ENCODE assay signal across 16 mouse cellular contexts in genomic region chr2:5042616-5043475, GRCm38 (mm10). TPM values are rescaled to one million over a fixed set of nuclear protein-coding genes. Genes with fewer than 3 reads are reported as not detected.
DNase-seq lines count a peak whose midpoint lies in the region; ATAC-seq and TF ChIP-seq lines count a peak whose summit lies in the region.
"Had no signal": no experiment of that assay in that cellular context is flagged by ENCODE, and none has a peak within 500 bp of the region (broad histone marks: within the 10 kb centered on the region; RNA-seq: fewer than 3 reads in every experiment).

No protein-coding gene starts in this region.

- no peak for TF ChIP-seq EP300 in heart, adult 2 months (IDR thresholded peaks at IDR 0.05; ENCODE audit: insufficient read depth, low read depth, low read length)
- peak; percentile 86 for TF ChIP-seq EP300 in liver, embryonic 14.5 days (IDR thresholded peaks at IDR 0.05; ENCODE audit: low read depth)

- no peaks in the 10 kb centered on the region for H3K9me3 ChIP-seq in liver, embryonic 14.5 days (ENCODE audit: control insufficient read depth, low read length)
- H3K9me3 ChIP-seq in hindbrain, embryonic 12.5 days (replicated peaks): no peaks in the 10 kb centered on the region
- H3K9me3 ChIP-seq: embryonic facial prominence, embryonic 15.5 days; heart, embryonic 10.5 days; hindbrain, embryonic 10.5 days had no signal

- no peak for TF ChIP-seq POLR2A in heart, adult 2 months (IDR thresholded peaks at IDR 0.05; ENCODE audit: insufficient read depth, low read depth, low read length)

- peaks cover 3% of the 10 kb centered on the region for H3K4me1 ChIP-seq in heart, adult 2 months (ENCODE audit: control insufficient read depth, insufficient read depth, low read length)
- H3K4me1 ChIP-seq in liver, embryonic 14.5 days (replicated peaks; ENCODE audit: control insufficient read depth in 2 of 2, insufficient read depth in 2 of 2, low read length in 1 of 2): peaks cover 40 to 54% of the 10 kb centered on the region in 2 experiments
- H3K4me1 ChIP-seq in hindbrain, embryonic 12.5 days: 0 out of 2 replicates have a peak, but pooled peaks cover 12% of the 10 kb centered on the region

- peak overlapping the region; percentile 66 for H3K4me2 ChIP-seq in liver, embryonic 14.5 days (ENCODE audit: low read depth)
- H3K4me2 ChIP-seq in hindbrain, embryonic 12.5 days (replicated peaks): no peak overlapping the region
- H3K4me2 ChIP-seq: embryonic facial prominence, embryonic 15.5 days; lung, embryonic 14.5 days had no signal

- WGBS in heart, adult 2 months: 64% methylated on average over 11 of the region's 11 CpGs
- 16% methylated on average over 11 of the region's 11 CpGs for WGBS in liver, embryonic 14.5 days (ENCODE audit: insufficient replicate concordance)
- WGBS in hindbrain, embryonic 12.5 days: 81% methylated on average over 11 of the region's 11 CpGs

- H3K27ac ChIP-seq in heart, adult 2 months: peak overlapping the region; percentile 57
- H3K27ac ChIP-seq in liver, embryonic 14.5 days: peak overlapping the region; percentile 83
- H3K27ac ChIP-seq in hindbrain, embryonic 12.5 days: no peak overlapping the region
- H3K27ac ChIP-seq: embryonic facial prominence, embryonic 15.5 days; heart, embryonic 10.5 days; hindbrain, embryonic 10.5 days; kidney, postnatal 0 days had no signal

- intact Hi-C loops in heart, adult 2 months (cut with DNase I): no loop called here

- no peak overlapping the region for H3K4me3 ChIP-seq in heart, adult 2 months
- H3K4me3 ChIP-seq in liver, embryonic 14.5 days (ENCODE audit: insufficient read depth in 1 of 2, low read depth in 2 of 2, low read length in 2 of 2): peak overlapping the region; percentile 3 to 12; a peak in 1 of 4 replicates
- no peak overlapping the region for H3K4me3 ChIP-seq in hindbrain, embryonic 12.5 days
- H3K4me3 ChIP-seq: embryonic facial prominence, embryonic 15.5 days; heart, embryonic 10.5 days; hindbrain, embryonic 10.5 days had no signal

- peaks cover 6% of the 10 kb centered on the region for H3K36me3 ChIP-seq in heart, adult 2 months (ENCODE audit: control insufficient read depth, insufficient read depth, low read length)
- peaks cover 17% of the 10 kb centered on the region for H3K36me3 ChIP-seq in liver, embryonic 14.5 days (replicated peaks; ENCODE audit: control insufficient read depth, insufficient read depth, low read depth)
- no peaks in the 10 kb centered on the region for H3K36me3 ChIP-seq in hindbrain, embryonic 12.5 days
- H3K36me3 ChIP-seq: embryonic facial prominence, embryonic 15.5 days; heart, embryonic 10.5 days; hindbrain, embryonic 10.5 days had no signal

- ATAC-seq in erythroid progenitor cell, adult 5-6 weeks (replicated peaks; ENCODE audit: low FRiP score, poor library complexity, severe bottlenecking): peak; percentile 69
- ATAC-seq in liver, embryonic 14.5 days (ENCODE audit: insufficient read depth): peak; percentile 76
- no peak for ATAC-seq in hindbrain, embryonic 12.5 days (ENCODE audit: low FRiP score)
- ATAC-seq: forebrain, postnatal 0 days; intestine, embryonic 16.5 days had no signal

- peak in 1 of 2 experiments; percentile 27 for DNase-seq in heart, adult 2 months
- no peak for DNase-seq in heart, adult 11 months
- DNase-seq in MEL-GATA-1-ER (ENCODE audit: extremely low read depth, low read depth): peak; percentile 75
- peak in 1 of 3 experiments; percentile 55 for DNase-seq in liver, embryonic 14.5 days (ENCODE audit: low read depth in 3 of 3, low spot score in 3 of 3)
- no peak for DNase-seq in kidney, postnatal 10 days
- no peak for DNase-seq in yolk sac, embryonic 10.5 days (ENCODE audit: low spot score)
- DNase-seq: forebrain, postnatal 0 days; lung, embryonic 14.5 days; right cerebral cortex, adult 18-20 months had no signal

- H3K9ac ChIP-seq in heart, adult 2 months (ENCODE audit: low read depth, low read length): no peak overlapping the region
- peak overlapping the region; percentile 50 for H3K9ac ChIP-seq in liver, embryonic 14.5 days (replicated peaks)
- no peak overlapping the region for H3K9ac ChIP-seq in hindbrain, embryonic 12.5 days
- H3K9ac ChIP-seq: embryonic facial prominence, embryonic 15.5 days; forebrain, postnatal 0 days; lung, embryonic 14.5 days had no signal

- H3K27me3 ChIP-seq in heart, adult 2 months (ENCODE audit: control insufficient read depth, insufficient read depth, low read length): no peaks in the 10 kb centered on the region
- H3K27me3 ChIP-seq in liver, embryonic 14.5 days (ENCODE audit: control insufficient read depth, insufficient read depth, low read length): no peaks in the 10 kb centered on the region
- 0 out of 2 replicates have a peak, but pooled peaks cover 2% of the 10 kb centered on the region for H3K27me3 ChIP-seq in hindbrain, embryonic 12.5 days
- H3K27me3 ChIP-seq: embryonic facial prominence, embryonic 15.5 days had no signal

- no peak for TF ChIP-seq CTCF in heart, adult 2 months (IDR thresholded peaks at IDR 0.05)
- TF ChIP-seq CTCF in liver, embryonic 14.5 days (IDR thresholded peaks at IDR 0.05; ENCODE audit: low read depth): no peak

- no peaks in the 10 kb centered on the region for H3K79me2 ChIP-seq in heart, adult 2 months (replicated peaks; ENCODE audit: control insufficient read depth, insufficient read depth, low read length)

RNA-seq across cellular contexts. Expression of gene Optn, which starts 21.0 kb away (rescaled TPM):
- total RNA-seq in heart, adult 2 months (2021): 10 to 100 TPM; 76.3 to 100.0 TPM
- 16.5 and 18.6 TPM in 2 replicates for polyA plus RNA-seq in heart, adult 2 months (2012; rRNA removed)
- total RNA-seq in erythroid progenitor cell, adult 5-6 weeks (2015; ENCODE audit: low replicate concordance): 112 and 113 TPM in 2 replicates
- total RNA-seq in erythroid progenitor cell, adult 5-6 weeks (2017; ENCODE audit: low replicate concordance): 325 and 377 TPM in 2 replicates
- polyA plus RNA-seq in liver, embryonic 14.5 days (2012; rRNA removed): 3.5 and 6.4 TPM in 2 replicates
- polyA plus RNA-seq in liver, embryonic 14.5 days (2014; fragmentation: Nextera tagmentation; extraction: Ambion mirVana): 15.3 and 15.6 TPM in 2 replicates
- polyA plus RNA-seq in hindbrain, embryonic 12.5 days (2016; fragmentation: Nextera tagmentation; extraction: Ambion mirVana): 6.7 and 7.2 TPM in 2 replicates

RNA-seq across cellular contexts. Expression of gene Mcm10, which starts 30.3 kb away (rescaled TPM):
- under 1 TPM; 0.31 to 0.39 TPM for total RNA-seq in heart, adult 2 months (2021)
- 0.14 and 0.85 TPM in 2 replicates for polyA plus RNA-seq in heart, adult 2 months (2012; rRNA removed)
- total RNA-seq in erythroid progenitor cell, adult 5-6 weeks (2015; ENCODE audit: low replicate concordance): 54.1 and 134 TPM in 2 replicates
- total RNA-seq in erythroid progenitor cell, adult 5-6 weeks (2017; ENCODE audit: low replicate concordance): 76.9 and 109 TPM in 2 replicates
- polyA plus RNA-seq in liver, embryonic 14.5 days (2012; rRNA removed): 24.6 and 32.3 TPM in 2 replicates
- polyA plus RNA-seq in liver, embryonic 14.5 days (2014; fragmentation: Nextera tagmentation; extraction: Ambion mirVana): 35.2 and 37.2 TPM in 2 replicates
- polyA plus RNA-seq in hindbrain, embryonic 12.5 days (2016; fragmentation: Nextera tagmentation; extraction: Ambion mirVana): 19.8 and 23.1 TPM in 2 replicates

Comparison
In these comparisons a context has a peak if more than half of its experiments do, and no peak if none do; other contexts are left out.
1. H3K4me3 ChIP-seq: peak in liver, embryonic 14.5 days (2 of 2); none in heart, adult 2 months (single experiment) and hindbrain, embryonic 12.5 days (single experiment).
2. RNA of gene Mcm10, which starts 30.3 kb away (polyA plus RNA-seq): 24.6 to 37.2 TPM in liver, embryonic 14.5 days and 19.8 to 23.1 TPM in hindbrain, embryonic 12.5 days; 0.14 to 0.85 TPM in heart, adult 2 months; every median in the first group is over 10 times any median in the second.